Mouse (Mus musculus) monocyte, adult 5-6 weeks (primary cell): ENCODE data around the gene Lef1. TPM values are rescaled to one million over a fixed set of nuclear protein-coding genes. Genes with fewer than 3 reads are reported as not detected.

ENCODE experiments used
- ATAC-seq: fragments of 153-309, 156-312 bp; replicated peaks from 2 replicates; pipeline ENCODE4 v1.8.0; 2017; ENCODE audit warnings: mild to moderate bottlenecking; ENCODE audit not compliant: low TSS enrichment, insufficient number of reproducible peaks, severe bottlenecking, poor library complexity, low FRiP score
- total RNA-seq: library from RNA; stranded (forward); fragments of 200-1000, 200-491, 200-594 nt; gene quantifications from 3 replicates; pipeline ENCODE4 v1.2.3, GENCODE M21; 2017

Lef1 gene
- total RNA-seq, 1 experiment from 2014 or later, result 4.7 TPM

- ATAC-seq, result no peak
Measured at GRCm38 (mm10) chr3:131263766-131264486, 153.7 kb downstream of the Lef1 start.

GRCm38 (mm10) chr3:131265516-131265915 lies 155.2 kb downstream of the Lef1 start:
- no peak for ATAC-seq

- no peak for ATAC-seq
Measured at GRCm38 (mm10) chr3:131266366-131267050, 156.2 kb downstream of the Lef1 start.

GRCm38 (mm10) chr3:131270381-131270780 lies 160.1 kb downstream of the Lef1 start:
- ATAC-seq, result no peak

GRCm38 (mm10) chr3:131271157-131271556 lies 160.9 kb downstream of the Lef1 start:
- no peak for ATAC-seq

GRCm38 (mm10) chr3:131271559-131272373 lies 161.5 kb downstream of the Lef1 start, which contains the start of gene Hadh:
TSS of gene Hadh (minus strand) at chr3:131272101.
- peak; percentile 69 for ATAC-seq

GRCm38 (mm10) chr3:131272374-131273100 lies 162.3 kb downstream of the Lef1 start:
- ATAC-seq, result no peak

Other genes with a start within 250 kb of the Lef1 start
- gene Hadh, start 161.6 kb downstream of the Lef1 start, total RNA-seq, result 12.7 to 23.1 TPM (median 17.3 TPM) in 3 replicates
- gene Cyp2u1, start 192.8 kb downstream of the Lef1 start, total RNA-seq, result 0.39 TPM in 1 of 3 replicates, not detected in the others